Mouse (Mus musculus) retina, postnatal 1 day (tissue): ENCODE data around the gene Rnf187.
A peak's percentile ranks its signal among the peaks of the same experiment; 100 is the strongest.

ENCODE experiments used
- DNase-seq: peaks from one replicate; pipeline ENCODE4 v3.0.0-alpha.2; 2012

Gene Rnf187

GRCm38 (mm10) chr11:58947306-58947705 is 8.6 kb upstream of the Rnf187 start:
- no peak for DNase-seq

- no peak for DNase-seq
These were observed 5.4 kb upstream of the Rnf187 start for GRCm38 (mm10) chr11:58944136-58944535.

GRCm38 (mm10) chr11:58939088-58939439 is 348 bp upstream of the Rnf187 start:
- DNase-seq: no peak

GRCm38 (mm10) chr11:58937909-58938308 is 807 bp downstream of the Rnf187 start:
- peak; percentile 33 for DNase-seq

GRCm38 (mm10) chr11:58931576-58931975 is 7.1 kb downstream of the Rnf187 start:
- DNase-seq: no peak

- no peak for DNase-seq
These were observed 8.5 kb downstream of the Rnf187 start for GRCm38 (mm10) chr11:58930254-58930653.

GRCm38 (mm10) chr11:58929641-58930040 is 9.1 kb downstream of the Rnf187 start:
- no peak for DNase-seq

- no peak for DNase-seq
These were observed 9.7 kb downstream of the Rnf187 start for GRCm38 (mm10) chr11:58929055-58929454.

GRCm38 (mm10) chr11:58927790-58928651 is 10.7 kb downstream of the Rnf187 start:
- peak; percentile 82 for DNase-seq

- DNase-seq: no peak
These were observed 11.7 kb downstream of the Rnf187 start for GRCm38 (mm10) chr11:58927053-58927452.

- DNase-seq: no peak
These were observed 12.1 kb downstream of the Rnf187 start for GRCm38 (mm10) chr11:58926651-58927050.

- no peak for DNase-seq
These were observed 16.3 kb downstream of the Rnf187 start for GRCm38 (mm10) chr11:58922420-58922819.

- DNase-seq: no peak
These were observed 20.0 kb downstream of the Rnf187 start for GRCm38 (mm10) chr11:58918759-58919158.

- no peak for DNase-seq
These were observed 20.9 kb downstream of the Rnf187 start, which contains the start of gene Btnl10 for GRCm38 (mm10) chr11:58917745-58918366. TSS of gene Btnl10 (plus strand) at chr11:58917908.

- peak; percentile 73 for DNase-seq
These were observed 21.6 kb downstream of the Rnf187 start for GRCm38 (mm10) chr11:58916879-58917744.

GRCm38 (mm10) chr11:58914461-58915028 is 24.2 kb downstream of the Rnf187 start:
- peak; percentile 76 for DNase-seq

- no peak for DNase-seq
These were observed 24.9 kb downstream of the Rnf187 start for GRCm38 (mm10) chr11:58913776-58914175.

GRCm38 (mm10) chr11:58904838-58905237 is 33.9 kb downstream of the Rnf187 start:
- DNase-seq: peak; percentile 81

GRCm38 (mm10) chr11:58904410-58904718 is 34.4 kb downstream of the Rnf187 start:
- no peak for DNase-seq

- peak; percentile 96 for DNase-seq
These were observed 35.0 kb downstream of the Rnf187 start, which contains the start of gene Zfp39 for GRCm38 (mm10) chr11:58903511-58904409. TSS of gene Zfp39 (minus strand) at chr11:58904225.

- DNase-seq: no peak
These were observed 37.6 kb downstream of the Rnf187 start for GRCm38 (mm10) chr11:58901080-58901479.

- DNase-seq: no peak
These were observed 41.2 kb downstream of the Rnf187 start for GRCm38 (mm10) chr11:58897485-58897884.
